Mouse (Mus musculus): ENCODE measurements around the gene 4430402I18Rik.

The 4430402I18Rik gene

GRCm38 (mm10) chr19:28964552-28964903, 3.1 kb downstream of the 4430402I18Rik start:
- no peak for DNase-seq

GRCm38 (mm10) chr19:28963842-28964551, 3.6 kb downstream of the 4430402I18Rik start, which contains the start of gene Plpp6:
TSS of gene Plpp6 (plus strand) at chr19:28963953.
- peak; percentile 88 to 95 for DNase-seq

- DNase-seq, result no peak
Measured at GRCm38 (mm10) chr19:28963513-28963841, 4.1 kb downstream of the 4430402I18Rik start.

- no peak for DNase-seq
Measured at GRCm38 (mm10) chr19:28963113-28963512, 4.5 kb downstream of the 4430402I18Rik start.

- no peak for DNase-seq
Measured at GRCm38 (mm10) chr19:28951251-28951650, 16.3 kb downstream of the 4430402I18Rik start.

GRCm38 (mm10) chr19:28947311-28947710, 20.3 kb downstream of the 4430402I18Rik start:
- DNase-seq, result no peak

- no peak for DNase-seq
Measured at GRCm38 (mm10) chr19:28946782-28947181, 20.8 kb downstream of the 4430402I18Rik start.

GRCm38 (mm10) chr19:28941271-28941670, 26.3 kb downstream of the 4430402I18Rik start:
- DNase-seq, result no peak

- DNase-seq, result no peak
Measured at GRCm38 (mm10) chr19:28940135-28940874, 27.3 kb downstream of the 4430402I18Rik start.

GRCm38 (mm10) chr19:28934897-28935296, 32.7 kb downstream of the 4430402I18Rik start:
- DNase-seq, result no peak

- peak; percentile 77 to 91 for DNase-seq
Measured at GRCm38 (mm10) chr19:28929034-28929433, 38.6 kb downstream of the 4430402I18Rik start.

GRCm38 (mm10) chr19:28927396-28927795, 40.2 kb downstream of the 4430402I18Rik start:
- no peak for DNase-seq

GRCm38 (mm10) chr19:28926366-28926765, 41.2 kb downstream of the 4430402I18Rik start:
- no peak for DNase-seq

GRCm38 (mm10) chr19:28917839-28918238, 49.8 kb downstream of the 4430402I18Rik start:
- no peak for DNase-seq

GRCm38 (mm10) chr19:28916492-28916891, 51.1 kb downstream of the 4430402I18Rik start:
- peak in 1 of 2 experiments; percentile 20 for DNase-seq

- DNase-seq, result no peak
Measured at GRCm38 (mm10) chr19:28915602-28916250, 51.9 kb downstream of the 4430402I18Rik start.

GRCm38 (mm10) chr19:28914598-28914997, 53.0 kb downstream of the 4430402I18Rik start:
- no peak for DNase-seq

- DNase-seq, result no peak
Measured at GRCm38 (mm10) chr19:28908693-28909092, 58.9 kb downstream of the 4430402I18Rik start.

GRCm38 (mm10) chr19:28908186-28908585, 59.4 kb downstream of the 4430402I18Rik start:
- no peak for DNase-seq

- DNase-seq, result no peak
Measured at GRCm38 (mm10) chr19:28903536-28904119, 64.0 kb downstream of the 4430402I18Rik start.

- DNase-seq, result no peak
Measured at GRCm38 (mm10) chr19:28902806-28903205, 64.8 kb downstream of the 4430402I18Rik start.

- DNase-seq, result no peak
Measured at GRCm38 (mm10) chr19:28902111-28902510, 65.5 kb downstream of the 4430402I18Rik start.

- DNase-seq, result no peak
Measured at GRCm38 (mm10) chr19:28900771-28901170, 66.8 kb downstream of the 4430402I18Rik start.

Measured in kidney, postnatal 25 days (tissue).